Mouse (Mus musculus) adrenal gland, postnatal 4 days (tissue): ENCODE measurements around the gene Dhcr24. TPM values are rescaled to one million over a fixed set of nuclear protein-coding genes. Genes with fewer than 3 reads are reported as not detected.

ENCODE experiments used
- DNase-seq, 2 experiments: peaks; one replicate each; pipeline ENCODE4 v3.0.0; 2021 to 2022; ENCODE audit warnings: low spot score in 2 of 2, mixed read lengths in 2 of 2
- total RNA-seq, 2 experiments: library from RNA; stranded (reverse); gene quantifications; 2 replicates each; pipeline ENCODE4 v1.2.3; 2021

The Dhcr24 gene
- total RNA-seq, 2 experiments from 2014 or later = 51.2 to 70.5 TPM

DNA sequence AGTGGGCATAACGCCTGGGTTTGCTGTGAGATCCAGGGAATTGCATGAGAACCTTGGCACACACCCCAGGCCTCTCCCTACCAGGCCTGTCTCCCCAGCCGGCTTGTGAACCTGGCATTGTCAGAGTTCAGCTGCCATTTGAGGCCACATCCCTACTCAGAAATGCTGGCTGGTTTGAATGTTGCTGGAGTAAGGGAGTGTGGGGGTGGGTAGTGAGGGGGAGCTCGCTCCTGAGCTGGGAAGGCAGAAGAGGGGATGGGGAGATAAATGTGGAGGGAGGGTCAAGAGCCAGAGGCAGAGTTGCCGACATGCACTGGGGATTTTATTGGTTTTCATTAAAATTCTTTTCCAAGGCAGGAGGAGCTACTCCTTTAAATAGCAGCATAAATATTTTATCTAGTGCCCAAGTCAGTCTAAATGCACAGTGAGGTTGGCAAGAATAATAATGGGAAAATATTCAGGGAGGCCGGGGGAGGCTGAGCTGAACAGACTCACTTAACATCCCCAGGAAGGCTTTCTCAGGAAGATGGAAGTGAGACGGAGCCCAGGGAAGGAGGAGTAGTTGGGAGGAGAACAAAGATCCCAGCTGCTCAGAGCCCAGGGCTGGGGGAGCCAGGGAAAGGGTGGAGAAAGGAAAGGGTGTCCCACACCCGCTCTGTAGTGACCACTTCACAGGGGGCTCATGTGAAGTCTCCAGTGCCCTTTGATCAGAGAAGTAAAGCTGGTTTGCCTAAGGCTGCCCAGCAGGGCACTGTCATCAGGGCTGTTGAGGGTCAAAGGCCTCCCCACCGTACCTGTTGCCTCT, 72.6 kb downstream of the Dhcr24 start:
- DNase-seq = no peak

DNA sequence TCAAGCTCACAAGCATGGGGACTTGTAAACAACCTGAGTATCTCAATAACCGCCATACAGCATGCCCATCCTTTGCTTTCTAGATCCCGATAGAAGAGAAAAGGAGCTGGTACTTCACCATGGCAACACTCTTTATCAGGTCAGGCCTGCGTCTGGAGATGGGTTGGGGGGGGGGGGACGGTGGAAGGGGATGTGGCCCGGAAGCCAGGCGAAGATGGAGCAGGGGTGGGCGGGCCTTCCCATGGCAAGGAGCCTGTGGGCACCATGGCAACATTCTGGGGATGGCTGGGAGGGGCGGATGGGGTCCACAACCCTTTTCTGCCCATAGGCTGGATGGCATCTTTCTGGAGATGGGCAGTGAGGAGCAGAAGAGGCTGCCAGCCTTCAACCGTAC, 73.2 kb downstream of the Dhcr24 start:
- no peak for DNase-seq

Other genes with a start within 250 kb of the Dhcr24 start
- 10 to 100 TPM; 38.6 to 42.1 TPM for gene Usp24, start 244.8 kb upstream of the Dhcr24 start, total RNA-seq
- 1 to 10 TPM; 2.1 to 3.4 TPM for gene Pcsk9, start 96.7 kb upstream of the Dhcr24 start, total RNA-seq
- gene Bsnd, start 68.8 kb upstream of the Dhcr24 start, total RNA-seq = 1 to 10 TPM in 1 of 2 experiments, under 1 TPM in 1; 0.11 to 3.7 TPM
- under 1 TPM in 1 of 2 experiments, not detected in 1; 0.20 TPM for gene Lexm, start 56.2 kb downstream of the Dhcr24 start, total RNA-seq
- gene Ttc22, start 61.4 kb downstream of the Dhcr24 start, total RNA-seq = 1 to 10 TPM in 1 of 2 experiments, under 1 TPM in 1; 0.28 to 1.2 TPM
- 10 to 100 TPM in 1 of 2 experiments, 1 to 10 TPM in 1; 9.2 to 13.3 TPM for gene Pars2, start 90.0 kb downstream of the Dhcr24 start, total RNA-seq
- gene Ttc4, start 117.9 kb downstream of the Dhcr24 start, total RNA-seq = 10 to 100 TPM; 36.2 to 38.3 TPM
- 1 to 10 TPM; 2.7 to 3.2 TPM for gene Mroh7, start 169.9 kb downstream of the Dhcr24 start, total RNA-seq
- 1 to 10 TPM in 1 of 2 experiments, under 1 TPM in 1; 0.48 to 5.2 TPM for gene Fam151a, start 172.9 kb downstream of the Dhcr24 start, total RNA-seq
- 1 to 10 TPM; 6.1 to 7.4 TPM for gene Acot11, start 244.0 kb downstream of the Dhcr24 start, total RNA-seq